Mouse (Mus musculus) kidney, postnatal 10 days (tissue): Measurements from ENCODE around the gene Auts2.

Experiments
- DNase-seq: peaks from one replicate; pipeline ENCODE4 v3.0.0; 2021; ENCODE audit warnings: mixed read lengths

The Auts2 gene

GRCm38 (mm10) chr5:132073677-132074359 lies 469.3 kb downstream of the Auts2 start:
- DNase-seq = peak; percentile 57

DNA sequence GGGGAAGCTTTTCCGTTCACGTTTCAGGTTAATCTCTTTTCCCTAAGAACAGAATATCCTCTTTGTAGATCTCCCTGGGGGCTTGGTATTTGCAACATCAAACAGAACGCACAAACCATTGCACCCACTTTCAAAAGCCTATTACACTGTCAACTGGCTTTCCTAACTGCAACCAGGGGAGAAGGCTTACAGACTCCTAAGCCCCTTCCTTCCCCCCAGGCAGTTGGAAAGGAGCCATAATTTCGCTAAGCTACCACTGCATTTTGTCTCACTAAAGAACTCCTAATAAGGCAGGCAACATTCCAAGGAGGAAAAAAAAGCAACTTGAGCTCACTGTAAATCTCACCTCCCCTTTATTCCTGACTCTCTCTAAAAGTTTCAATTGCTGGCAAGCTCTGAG lies 470.8 kb downstream of the Auts2 start:
- peak; percentile 20 for DNase-seq

GRCm38 (mm10) chr5:132067750-132068739 lies 475.1 kb downstream of the Auts2 start:
- peak; percentile 36 for DNase-seq

GRCm38 (mm10) chr5:132060116-132060515 lies 483.0 kb downstream of the Auts2 start:
- no peak for DNase-seq

- DNase-seq = no peak
Observed at GRCm38 (mm10) chr5:132052637-132053036, 490.5 kb downstream of the Auts2 start.

- DNase-seq = no peak
Observed at GRCm38 (mm10) chr5:132039584-132039983, 503.6 kb downstream of the Auts2 start.

- no peak for DNase-seq
Observed at GRCm38 (mm10) chr5:132033491-132034350, 509.4 kb downstream of the Auts2 start.

GRCm38 (mm10) chr5:132030941-132031531 lies 512.1 kb downstream of the Auts2 start:
- no peak for DNase-seq

- no peak for DNase-seq
Observed at GRCm38 (mm10) chr5:132029638-132030037, 513.5 kb downstream of the Auts2 start.

GRCm38 (mm10) chr5:132029038-132029437 lies 514.1 kb downstream of the Auts2 start:
- DNase-seq = no peak

DNA sequence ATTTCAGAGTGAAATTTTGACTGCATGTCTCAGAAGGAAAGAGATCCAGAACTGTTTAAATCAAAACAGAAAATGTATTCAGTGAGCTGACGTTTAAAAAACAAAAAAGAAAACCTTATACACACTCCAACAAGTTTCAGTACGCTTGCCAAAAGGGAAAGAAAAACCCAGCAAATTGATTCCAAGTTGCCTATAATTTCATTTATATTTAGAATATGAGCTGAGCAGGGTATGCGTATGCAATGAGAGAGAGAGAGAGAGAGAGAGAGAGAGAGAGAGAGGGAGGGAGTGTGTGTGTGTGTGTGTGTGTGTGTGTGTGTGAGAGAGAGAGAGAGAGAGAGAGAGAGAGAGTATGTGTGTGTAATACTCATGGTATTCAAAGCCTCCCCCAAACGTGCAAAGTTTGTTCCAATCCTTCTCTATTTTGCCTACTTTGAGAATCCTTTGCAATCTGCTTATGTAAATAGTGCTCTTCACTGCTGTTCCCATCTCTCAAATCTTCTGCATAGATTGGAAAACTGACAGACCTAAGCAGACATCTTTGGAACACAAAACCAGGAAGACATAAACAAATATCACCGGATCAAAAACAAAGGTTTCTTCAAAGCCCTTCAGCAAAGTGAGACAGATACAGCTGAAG lies 515.2 kb downstream of the Auts2 start:
- DNase-seq = no peak

GRCm38 (mm10) chr5:132013296-132013695 lies 529.8 kb downstream of the Auts2 start:
- DNase-seq = no peak

GRCm38 (mm10) chr5:132011795-132012194 lies 531.3 kb downstream of the Auts2 start:
- no peak for DNase-seq

DNA sequence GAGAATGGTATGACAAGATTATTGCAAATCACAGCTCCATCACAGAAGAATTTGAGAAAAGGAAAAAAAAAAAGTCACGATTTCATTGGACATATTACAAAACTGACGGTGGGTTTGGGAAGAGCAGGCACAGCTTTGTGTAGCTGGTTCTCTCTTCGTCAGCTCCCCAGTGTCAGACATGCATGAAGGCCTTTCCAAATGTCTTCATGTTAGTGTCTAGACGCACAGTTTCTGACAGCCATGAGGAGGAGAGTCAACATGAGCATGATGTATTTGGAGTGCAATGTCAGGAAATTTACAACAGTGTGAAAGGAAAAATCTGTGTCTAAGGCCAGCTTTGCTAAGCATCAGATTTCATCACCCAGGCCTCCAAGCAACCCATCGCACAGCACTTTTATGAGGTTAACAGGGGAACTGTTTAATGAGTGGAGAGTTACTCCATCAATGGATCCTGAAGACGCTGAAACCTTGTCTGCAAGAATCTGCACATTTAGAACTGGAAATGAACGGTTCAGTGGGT lies 534.4 kb downstream of the Auts2 start:
- no peak for DNase-seq

DNA sequence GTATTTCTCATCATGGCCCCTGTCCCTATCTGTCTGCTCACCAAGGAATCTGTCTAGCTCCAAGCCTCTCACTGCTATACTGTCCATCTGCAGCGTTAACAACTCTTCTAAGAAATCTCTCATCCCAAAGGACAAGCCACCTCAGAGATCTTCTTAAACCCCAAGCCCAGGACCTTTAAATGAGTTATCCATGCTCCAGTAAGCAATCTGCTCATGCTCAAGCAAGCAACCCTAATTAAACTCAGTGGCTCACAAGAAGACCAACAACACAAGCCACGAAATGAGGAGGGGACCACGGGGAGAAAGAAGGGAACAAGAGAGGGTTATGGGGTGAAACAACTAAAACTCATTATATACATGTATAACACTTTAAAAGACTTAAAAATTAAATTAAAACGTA lies 535.2 kb downstream of the Auts2 start:
- no peak for DNase-seq

- no peak for DNase-seq
Observed at GRCm38 (mm10) chr5:131992681-131993211, 550.4 kb downstream of the Auts2 start.

DNA sequence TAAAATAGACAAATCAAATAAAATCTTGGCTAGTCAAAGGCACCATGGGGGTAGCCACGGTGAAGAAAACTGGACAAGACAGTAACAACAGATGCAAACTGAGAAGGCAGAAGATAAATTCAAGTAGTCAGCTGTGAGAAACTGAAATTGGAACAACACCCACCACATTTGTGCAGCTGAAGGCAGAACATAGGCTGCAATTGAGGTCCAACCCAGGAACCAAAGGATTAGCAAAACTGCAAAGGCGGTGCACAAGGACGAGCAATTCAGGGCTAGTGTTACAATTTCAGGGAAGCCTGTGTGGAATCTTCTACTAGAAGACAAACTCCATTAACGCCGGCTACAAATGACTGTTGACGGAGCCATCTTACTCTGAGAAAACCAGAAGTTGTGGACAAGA lies 550.9 kb downstream of the Auts2 start:
- DNase-seq = no peak

GRCm38 (mm10) chr5:131990532-131990931 lies 552.6 kb downstream of the Auts2 start:
- no peak for DNase-seq

- no peak for DNase-seq
Observed at GRCm38 (mm10) chr5:131981451-131981850, 561.7 kb downstream of the Auts2 start.

DNA sequence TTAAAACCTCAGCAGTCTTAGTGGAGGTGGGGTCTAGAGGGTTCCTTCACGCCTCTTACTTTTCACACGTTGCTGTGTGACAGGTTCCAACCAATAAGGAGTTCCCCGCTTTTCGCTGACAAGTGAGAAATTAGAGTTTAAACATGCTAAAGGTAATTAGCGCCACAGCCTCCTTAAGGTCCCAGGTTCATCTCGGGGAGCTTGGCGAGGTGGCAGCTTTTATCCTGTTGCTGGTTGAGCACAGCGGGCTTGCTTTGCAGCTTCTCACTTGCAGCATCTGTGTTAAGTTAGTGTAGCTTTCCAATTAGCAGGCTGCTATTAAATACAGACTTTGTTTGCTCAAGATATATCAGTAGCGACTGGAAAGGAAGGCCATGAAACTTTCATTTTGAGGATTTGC lies 564.2 kb downstream of the Auts2 start:
- no peak for DNase-seq

- DNase-seq = no peak
Observed at GRCm38 (mm10) chr5:131977497-131977896, 565.6 kb downstream of the Auts2 start.
